Mouse (Mus musculus): ENCODE measurements around the gene Rnf149. TPM values are rescaled to one million over a fixed set of nuclear protein-coding genes. Genes with fewer than 3 reads are reported as not detected.

The Rnf149 gene
- polyA plus RNA-seq, 1 experiment from 2014 or later: 25.2 TPM

DNA sequence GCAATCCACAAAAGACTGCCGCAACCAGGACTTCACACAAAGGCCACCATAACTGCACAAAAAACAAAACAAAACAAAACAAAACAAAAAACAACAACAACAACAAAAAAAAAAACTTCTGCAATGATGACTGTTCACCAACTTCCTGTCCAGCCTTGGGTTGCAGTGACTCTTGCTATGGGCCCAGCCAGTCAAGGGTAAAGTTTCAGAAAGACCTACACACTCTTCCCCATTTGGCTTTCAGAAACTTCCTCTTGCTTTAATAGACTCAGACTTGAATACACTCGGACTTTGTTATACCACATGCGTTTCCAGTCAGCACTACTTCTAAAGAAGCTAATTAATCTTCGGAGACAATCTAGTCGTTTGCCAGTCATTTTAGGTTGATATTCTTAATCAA, 13.0 kb upstream of the Rnf149 start:
- H3K9me3 ChIP-seq (replicated peaks; ENCODE audit: control insufficient read depth, low read length): no peaks in the 10 kb centered on the region
- ATAC-seq (replicated peaks; ENCODE audit: insufficient number of reproducible peaks, low FRiP score, low TSS enrichment, low read depth) (no peak), DNase-seq (ENCODE audit: low spot score) (no peak)
- no peak overlapping the region for H3K27ac ChIP-seq (replicated peaks; ENCODE audit: low read depth, low read length)
- no peaks in the 10 kb centered on the region for H3K27me3 ChIP-seq (ENCODE audit: control insufficient read depth, insufficient read depth, low read length)
- no peak overlapping the region for H3K9ac ChIP-seq (replicated peaks; ENCODE audit: low read length)
- WGBS: 81% methylated on average over 5 of the region's 5 CpGs
- no peak overlapping the region for H3K4me2 ChIP-seq (ENCODE audit: low read depth, low read length)
- no peaks in the 10 kb centered on the region for H3K36me3 ChIP-seq (replicated peaks; ENCODE audit: control insufficient read depth, insufficient read depth, low read depth, low read length)
- H3K4me1 ChIP-seq (ENCODE audit: control insufficient read depth, insufficient read depth, low read length): no peaks in the 10 kb centered on the region
- H3K4me3 ChIP-seq (ENCODE audit: low read depth, low read length): no peak overlapping the region

DNA sequence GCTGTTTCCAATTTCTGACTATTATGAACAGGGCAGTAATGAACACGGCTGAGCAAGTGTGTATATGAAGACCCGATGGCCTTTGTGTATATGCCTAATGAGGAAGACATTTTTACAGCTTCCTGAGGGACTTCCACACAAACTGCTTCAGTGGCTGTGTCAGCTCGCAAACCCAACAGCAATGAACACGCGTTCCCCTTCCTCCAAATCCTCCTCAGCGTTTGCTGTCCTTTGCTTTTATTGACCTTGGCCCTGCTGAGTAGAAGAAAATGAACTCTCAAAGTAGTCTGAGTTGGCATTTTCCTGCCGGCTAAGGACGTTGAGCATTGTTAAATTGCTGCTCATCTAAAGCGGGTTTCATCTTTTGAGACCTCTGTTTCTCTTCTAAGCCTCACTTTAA, 8.2 kb upstream of the Rnf149 start:
- H3K4me2 ChIP-seq (ENCODE audit: low read depth, low read length): no peak overlapping the region
- H3K27ac ChIP-seq (replicated peaks; ENCODE audit: low read depth, low read length): no peak overlapping the region
- H3K4me1 ChIP-seq (ENCODE audit: control insufficient read depth, insufficient read depth, low read length): no peaks in the 10 kb centered on the region
- no peaks in the 10 kb centered on the region for H3K9me3 ChIP-seq (replicated peaks; ENCODE audit: control insufficient read depth, low read length)
- no peaks in the 10 kb centered on the region for H3K36me3 ChIP-seq (replicated peaks; ENCODE audit: control insufficient read depth, insufficient read depth, low read depth, low read length)
- ATAC-seq (replicated peaks; ENCODE audit: insufficient number of reproducible peaks, low FRiP score, low TSS enrichment, low read depth) (no peak), DNase-seq (ENCODE audit: low spot score) (no peak)
- 90% methylated on average over 9 of the region's 9 CpGs for WGBS
- no peaks in the 10 kb centered on the region for H3K27me3 ChIP-seq (ENCODE audit: control insufficient read depth, insufficient read depth, low read length)
- H3K9ac ChIP-seq (replicated peaks; ENCODE audit: low read length): no peak overlapping the region
- no peak overlapping the region for H3K4me3 ChIP-seq (ENCODE audit: low read depth, low read length)

DNA sequence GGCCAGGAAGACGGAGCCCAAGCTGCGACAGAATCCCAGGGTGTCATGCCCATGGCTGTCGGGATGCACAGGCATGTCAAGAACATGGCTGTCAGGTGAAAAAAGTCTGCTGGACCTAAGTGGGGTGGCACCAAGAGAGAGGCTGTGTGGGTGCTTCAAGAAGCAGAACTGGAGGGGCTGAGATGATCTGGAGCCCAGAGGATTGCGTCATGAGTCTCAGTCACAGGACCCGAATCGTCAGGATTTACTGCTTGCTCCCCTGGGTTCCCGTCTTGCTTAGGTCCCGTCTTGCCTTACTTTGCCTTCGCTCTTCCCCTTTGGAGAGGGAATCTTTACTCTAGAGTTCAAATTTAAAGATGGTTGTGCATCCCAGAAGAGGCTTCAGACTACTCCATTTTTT, 6.0 kb upstream of the Rnf149 start:
- H3K36me3 ChIP-seq (replicated peaks; ENCODE audit: control insufficient read depth, insufficient read depth, low read depth, low read length): no peaks in the 10 kb centered on the region
- whole genome bisulfite sequencing: 91% methylated on average over 9 of the region's 9 CpGs

GRCm38 (mm10) chr1:39581215-39581614, 4.0 kb upstream of the Rnf149 start:
- Histone ChIP-seq H3K4me1 (ENCODE audit: control insufficient read depth, insufficient read depth, low read length) (no peaks in the 10 kb centered on the region), H3K36me3 (replicated peaks; ENCODE audit: control insufficient read depth, insufficient read depth, low read depth, low read length) (no peaks in the 10 kb centered on the region), H3K4me2 (ENCODE audit: low read depth, low read length) (no peak overlapping the region), H3K4me3 (ENCODE audit: low read depth, low read length) (no peak overlapping the region), H3K27me3 (ENCODE audit: control insufficient read depth, insufficient read depth, low read length) (no peaks in the 10 kb centered on the region), H3K9me3 (replicated peaks; ENCODE audit: control insufficient read depth, low read length) (no peaks in the 10 kb centered on the region), H3K9ac (replicated peaks; ENCODE audit: low read length) (no peak overlapping the region), H3K27ac (replicated peaks; ENCODE audit: low read depth, low read length) (no peak overlapping the region)
- 77% methylated on average over 2 of the region's 3 CpGs for WGBS
- no peak for DNase-seq (ENCODE audit: low spot score)
- ATAC-seq (replicated peaks; ENCODE audit: insufficient number of reproducible peaks, low FRiP score, low TSS enrichment, low read depth): no peak

More for the DNA sequence above, 6.0 kb upstream of the Rnf149 start:
- Histone ChIP-seq H3K4me2 (ENCODE audit: low read depth, low read length) (no peak overlapping the region), H3K27ac (replicated peaks; ENCODE audit: low read depth, low read length) (no peak overlapping the region), H3K4me1 (ENCODE audit: control insufficient read depth, insufficient read depth, low read length) (no peaks in the 10 kb centered on the region), H3K9me3 (replicated peaks; ENCODE audit: control insufficient read depth, low read length) (no peaks in the 10 kb centered on the region), H3K4me3 (ENCODE audit: low read depth, low read length) (no peak overlapping the region), H3K27me3 (ENCODE audit: control insufficient read depth, insufficient read depth, low read length) (no peaks in the 10 kb centered on the region), H3K9ac (replicated peaks; ENCODE audit: low read length) (no peak overlapping the region)
- no peak for DNase-seq (ENCODE audit: low spot score)
- no peak for ATAC-seq (replicated peaks; ENCODE audit: insufficient number of reproducible peaks, low FRiP score, low TSS enrichment, low read depth)

DNA sequence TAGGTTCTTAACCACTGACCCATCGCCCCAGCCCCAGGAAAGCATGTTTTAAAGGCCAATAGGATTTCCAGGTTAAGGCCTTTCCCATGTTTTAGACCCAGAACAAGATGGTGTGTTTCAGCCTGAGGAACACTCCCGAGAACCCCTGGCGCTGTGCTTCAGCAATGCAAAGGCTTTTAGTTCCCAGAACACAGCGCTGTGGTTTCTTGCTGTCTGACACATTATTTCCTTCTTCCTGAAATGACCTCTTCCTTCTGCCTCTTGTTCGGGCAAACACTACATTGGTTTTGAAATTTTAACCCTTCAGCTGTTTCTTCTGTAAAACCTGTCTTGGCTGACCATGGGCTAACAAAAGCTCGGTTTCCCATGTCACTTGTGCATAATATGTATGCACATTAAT, 1.9 kb upstream of the Rnf149 start:
- H3K36me3 ChIP-seq (replicated peaks; ENCODE audit: control insufficient read depth, insufficient read depth, low read depth, low read length): no peaks in the 10 kb centered on the region
- no peak overlapping the region for H3K4me2 ChIP-seq (ENCODE audit: low read depth, low read length)
- no peak overlapping the region for H3K4me3 ChIP-seq (ENCODE audit: low read depth, low read length)
- WGBS: 82% methylated on average over 6 of the region's 6 CpGs
- H3K4me1 ChIP-seq (ENCODE audit: control insufficient read depth, insufficient read depth, low read length): no peaks in the 10 kb centered on the region
- no peak overlapping the region for H3K27ac ChIP-seq (replicated peaks; ENCODE audit: low read depth, low read length)
- DNase-seq (ENCODE audit: low spot score): no peak
- H3K27me3 ChIP-seq (ENCODE audit: control insufficient read depth, insufficient read depth, low read length): no peaks in the 10 kb centered on the region
- ATAC-seq (replicated peaks; ENCODE audit: insufficient number of reproducible peaks, low FRiP score, low TSS enrichment, low read depth): no peak
- no peaks in the 10 kb centered on the region for H3K9me3 ChIP-seq (replicated peaks; ENCODE audit: control insufficient read depth, low read length)
- H3K9ac ChIP-seq (replicated peaks; ENCODE audit: low read length): no peak overlapping the region

DNA sequence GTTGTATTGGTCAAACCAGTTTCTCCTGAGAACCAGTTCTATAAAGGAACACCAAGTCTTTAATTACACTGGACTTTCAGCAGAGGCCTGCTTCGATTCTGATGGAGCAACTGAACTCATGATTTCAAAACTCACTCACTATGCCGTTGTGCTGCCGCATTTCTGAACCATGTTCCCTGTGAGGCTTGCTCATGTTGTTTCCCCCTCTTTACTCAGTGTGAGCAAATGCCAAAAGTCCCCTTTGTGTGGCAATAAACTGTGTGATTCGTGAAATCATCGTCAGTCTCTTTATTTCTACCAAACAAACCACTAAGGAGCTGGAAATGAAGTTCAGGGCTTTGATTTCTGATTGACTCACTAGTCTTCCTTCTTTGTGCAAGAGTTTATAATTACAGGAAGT, 1.2 kb upstream of the Rnf149 start:
- no peaks in the 10 kb centered on the region for H3K27me3 ChIP-seq (ENCODE audit: control insufficient read depth, insufficient read depth, low read length)
- ATAC-seq (replicated peaks; ENCODE audit: insufficient number of reproducible peaks, low FRiP score, low TSS enrichment, low read depth): no peak
- H3K4me3 ChIP-seq (ENCODE audit: low read depth, low read length): no peak overlapping the region
- H3K36me3 ChIP-seq (replicated peaks; ENCODE audit: control insufficient read depth, insufficient read depth, low read depth, low read length): no peaks in the 10 kb centered on the region
- no peak for DNase-seq (ENCODE audit: low spot score)
- no peaks in the 10 kb centered on the region for H3K9me3 ChIP-seq (replicated peaks; ENCODE audit: control insufficient read depth, low read length)
- 66% methylated on average over 5 of the region's 5 CpGs for WGBS
- H3K4me2 ChIP-seq (ENCODE audit: low read depth, low read length): no peak overlapping the region
- H3K27ac ChIP-seq (replicated peaks; ENCODE audit: low read depth, low read length): no peak overlapping the region
- no peaks in the 10 kb centered on the region for H3K4me1 ChIP-seq (ENCODE audit: control insufficient read depth, insufficient read depth, low read length)
- H3K9ac ChIP-seq (replicated peaks; ENCODE audit: low read length): no peak overlapping the region

DNA sequence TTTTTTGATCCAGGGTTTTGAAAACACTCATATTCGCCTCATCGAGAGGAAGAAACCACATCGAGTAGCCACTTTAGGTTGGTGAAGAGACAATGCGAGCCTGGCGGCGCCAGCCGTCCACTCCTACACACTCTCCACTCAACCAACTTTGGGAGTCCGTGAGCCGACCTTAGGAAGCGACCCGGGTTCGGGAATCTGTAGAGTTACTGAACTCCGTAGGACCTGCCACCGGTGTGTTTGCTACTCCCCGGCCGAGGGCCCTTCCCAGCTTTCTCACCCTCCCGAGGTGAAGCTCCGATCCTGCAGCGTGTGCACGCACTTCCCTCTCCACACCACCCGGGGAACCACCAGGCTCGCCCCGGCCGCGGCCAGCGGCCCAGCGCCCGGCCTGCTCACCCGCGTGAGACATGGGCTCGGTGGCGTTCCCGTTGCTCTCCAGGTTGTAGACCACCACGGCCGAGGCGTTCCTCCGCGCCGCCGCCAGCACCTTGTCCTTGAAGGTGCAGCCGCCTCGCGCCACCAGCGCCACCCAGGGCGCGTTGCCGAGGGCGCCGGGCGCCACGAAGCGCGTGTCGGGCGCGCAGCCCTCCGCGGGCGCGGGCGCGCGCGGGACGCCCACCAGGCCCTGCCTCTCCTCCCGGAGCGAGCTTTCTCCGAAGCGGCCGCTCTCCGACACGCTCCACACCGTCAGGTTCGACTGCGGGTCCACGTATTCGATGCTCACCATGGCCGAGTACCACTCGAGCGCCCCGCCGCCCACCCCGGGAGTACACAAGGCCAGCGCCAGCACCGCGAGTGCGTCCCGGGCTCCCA, 568 bp downstream of the Rnf149 start:
- Histone ChIP-seq H3K27me3 (ENCODE audit: control insufficient read depth, insufficient read depth, low read length) (no peaks in the 10 kb centered on the region), H3K27ac (replicated peaks; ENCODE audit: low read depth, low read length) (peak overlapping the region; percentile 96), H3K36me3 (replicated peaks; ENCODE audit: control insufficient read depth, insufficient read depth, low read depth, low read length) (no peaks in the 10 kb centered on the region), H3K9me3 (replicated peaks; ENCODE audit: control insufficient read depth, low read length) (no peaks in the 10 kb centered on the region), H3K9ac (replicated peaks; ENCODE audit: low read length) (peak overlapping the region; percentile 91), H3K4me3 (ENCODE audit: low read depth, low read length) (peak overlapping the region; percentile 81), H3K4me1 (ENCODE audit: control insufficient read depth, insufficient read depth, low read length) (no peaks in the 10 kb centered on the region), H3K4me2 (ENCODE audit: low read depth, low read length) (peak overlapping the region; percentile 58)
- DNase-seq (ENCODE audit: low spot score) (peak; percentile 55), ATAC-seq (replicated peaks; ENCODE audit: insufficient number of reproducible peaks, low FRiP score, low TSS enrichment, low read depth) (peak; percentile 82)
- WGBS: under 1% methylated on average over 87 of the region's 88 CpGs

GRCm38 (mm10) chr1:39575778-39576375, 1.3 kb downstream of the Rnf149 start:
- peak overlapping the region; percentile 91 for H3K9ac ChIP-seq (replicated peaks; ENCODE audit: low read length)
- H3K9me3 ChIP-seq (replicated peaks; ENCODE audit: control insufficient read depth, low read length): no peaks in the 10 kb centered on the region
- 21% methylated on average over 8 of the region's 8 CpGs for WGBS
- no peaks in the 10 kb centered on the region for H3K4me1 ChIP-seq (ENCODE audit: control insufficient read depth, insufficient read depth, low read length)
- no peaks in the 10 kb centered on the region for H3K27me3 ChIP-seq (ENCODE audit: control insufficient read depth, insufficient read depth, low read length)
- H3K4me3 ChIP-seq (ENCODE audit: low read depth, low read length): peak overlapping the region; percentile 81
- no peaks in the 10 kb centered on the region for H3K36me3 ChIP-seq (replicated peaks; ENCODE audit: control insufficient read depth, insufficient read depth, low read depth, low read length)
- H3K4me2 ChIP-seq (ENCODE audit: low read depth, low read length): peak overlapping the region; percentile 58
- ATAC-seq (replicated peaks; ENCODE audit: insufficient number of reproducible peaks, low FRiP score, low TSS enrichment, low read depth) (no peak), DNase-seq (ENCODE audit: low spot score) (no peak)
- H3K27ac ChIP-seq (replicated peaks; ENCODE audit: low read depth, low read length): no peak overlapping the region

Data from embryonic facial prominence, embryonic 11.5 days (tissue).